Mouse (Mus musculus) adipocyte (in vitro differentiated cells): Measurements from ENCODE around the gene Hs2st1.

ENCODE experiments used
- DNase-seq: peaks from one replicate; pipeline ENCODE4 v3.0.0-alpha.2; 2016; ENCODE audit warnings: low spot score

The Hs2st1 gene

DNA sequence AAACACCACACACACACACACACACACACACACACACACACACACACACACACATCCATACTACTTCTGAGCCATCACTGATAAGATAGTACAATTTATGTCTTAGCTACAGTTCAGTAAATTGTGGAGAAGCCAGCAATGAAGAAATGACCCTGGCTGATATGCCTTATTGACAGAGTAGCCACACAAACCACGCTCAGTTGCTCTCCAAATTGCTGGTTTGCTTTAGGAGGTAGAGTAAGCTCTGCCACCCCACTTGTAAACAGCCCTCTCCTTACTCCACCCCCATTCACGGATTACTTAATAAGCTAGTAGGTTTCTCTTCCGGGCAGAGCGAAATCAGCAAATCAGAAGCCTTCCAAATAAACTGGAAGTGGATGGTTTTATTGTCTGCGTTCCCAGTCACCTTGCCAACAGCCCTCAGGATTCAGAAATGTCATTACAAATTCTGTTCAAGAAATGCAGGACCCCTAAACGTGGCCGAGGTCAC, 175.5 kb downstream of the Hs2st1 start:
- DNase-seq: no peak

DNA sequence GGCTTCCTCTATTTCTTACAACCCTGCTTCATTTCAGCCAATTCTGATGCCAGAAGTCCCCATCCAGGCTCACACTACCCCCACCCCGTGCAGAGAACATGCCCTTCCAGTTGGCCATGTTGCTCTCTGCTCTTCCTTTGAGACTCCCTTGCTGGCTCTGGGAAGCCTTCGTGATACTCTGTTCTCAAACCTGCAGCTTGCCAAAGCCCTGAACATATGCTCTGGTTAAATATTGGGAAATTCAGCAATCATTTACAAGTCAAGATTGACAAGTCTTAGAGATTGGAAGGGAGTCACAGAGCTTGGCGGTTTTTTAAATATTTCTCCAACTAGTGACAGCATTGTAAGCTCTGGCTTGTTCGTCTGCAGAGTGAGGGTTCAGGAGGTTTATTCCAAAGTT, 183.5 kb downstream of the Hs2st1 start:
- DNase-seq: peak; percentile 30

DNA sequence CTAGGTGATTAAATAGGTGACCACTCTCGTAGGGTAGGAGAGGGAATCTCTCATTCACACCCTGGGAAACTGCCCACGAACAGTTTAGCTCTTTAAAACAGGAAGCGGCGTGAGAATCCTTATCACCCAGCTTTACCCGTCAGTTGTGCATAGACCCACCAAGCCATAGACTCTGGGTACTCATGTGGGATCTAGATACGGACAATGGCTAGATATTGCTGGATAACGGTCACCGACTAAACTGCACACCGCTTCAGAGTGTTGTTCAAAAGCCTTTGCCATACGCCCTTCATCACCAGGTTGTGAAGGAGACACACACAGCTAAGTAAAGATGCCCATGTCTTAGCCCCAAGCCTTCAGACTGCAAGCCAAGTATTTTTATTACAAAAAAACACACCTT, 185.3 kb downstream of the Hs2st1 start:
- no peak for DNase-seq

DNA sequence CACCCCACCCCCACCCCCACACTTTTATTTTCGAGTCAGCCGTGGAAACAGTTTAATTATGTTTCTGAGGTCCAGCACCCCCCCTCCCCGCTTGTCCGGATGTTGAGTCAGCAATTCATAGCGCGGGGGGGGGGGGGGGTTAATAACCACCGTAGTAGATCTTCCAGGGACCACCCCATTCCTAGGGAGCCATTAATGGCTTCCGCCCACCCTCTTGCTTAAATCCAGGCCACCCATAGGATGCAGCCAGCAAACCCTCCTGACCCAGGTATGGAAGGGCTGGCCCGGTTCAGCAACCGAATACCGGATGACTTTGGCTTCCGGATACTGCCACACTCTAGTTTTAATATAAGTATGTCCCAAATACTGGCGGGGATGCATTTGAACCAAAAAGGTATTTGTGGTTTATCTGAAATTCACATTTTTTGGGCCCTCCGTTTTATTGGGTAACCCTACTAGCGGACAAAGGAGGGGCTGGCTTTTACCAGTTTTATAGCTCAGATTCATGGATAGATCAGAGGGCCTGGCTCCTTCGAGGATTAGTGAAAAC, 188.5 kb downstream of the Hs2st1 start:
- no peak for DNase-seq

DNA sequence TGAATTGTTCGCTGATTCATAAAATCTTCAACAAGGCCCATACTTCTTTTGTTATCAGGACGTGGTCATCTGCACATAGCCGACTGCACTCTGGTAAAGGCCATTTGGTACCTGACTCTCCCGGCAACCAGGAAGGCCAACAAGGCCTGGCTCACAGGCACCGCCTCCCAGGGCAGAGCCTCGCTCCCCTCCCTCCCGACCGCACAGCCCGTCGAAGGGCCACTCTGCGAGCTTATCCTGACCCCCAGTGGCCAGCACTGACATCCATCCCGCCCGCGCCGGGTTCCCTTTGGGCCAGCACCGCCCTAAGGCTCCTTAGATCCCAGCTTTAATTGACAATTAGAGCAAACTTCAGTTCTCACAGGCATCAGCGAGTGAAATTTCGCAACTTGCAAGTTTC, 189.1 kb downstream of the Hs2st1 start:
- peak; percentile 74 for DNase-seq

DNA sequence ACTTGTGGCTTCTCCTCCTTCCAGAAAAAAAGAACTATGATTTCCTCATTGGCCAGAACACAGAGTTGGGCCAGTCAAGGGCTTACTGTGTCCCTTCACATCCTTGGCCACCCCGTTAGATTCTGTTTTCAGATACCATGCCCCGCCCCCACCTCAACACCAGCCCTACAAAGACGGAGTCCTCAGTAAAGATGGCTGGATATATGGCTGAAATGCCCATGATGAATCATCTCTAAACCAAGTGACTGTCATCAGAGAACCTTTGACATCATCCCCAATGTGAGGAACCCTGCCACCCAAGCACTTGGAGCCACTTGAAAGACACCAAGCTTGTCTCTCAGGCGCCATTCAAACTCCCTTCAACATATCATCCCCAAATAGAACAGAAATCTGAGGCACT, 190.2 kb downstream of the Hs2st1 start:
- no peak for DNase-seq
